Mouse (Mus musculus): ENCODE data around the gene Plcl2. TPM values are rescaled to one million over a fixed set of nuclear protein-coding genes. Genes with fewer than 3 reads are reported as not detected.

The Plcl2 gene
- polyA plus RNA-seq, 1 experiment from 2014 or later: 5.6 TPM

- Histone ChIP-seq H3K4me2 (replicated peaks; ENCODE audit: low read depth, low read length) (no peak overlapping the region), H3K27me3 (ENCODE audit: control insufficient read depth, insufficient read depth, low read length) (no peaks in the 10 kb centered on the region), H3K9me3 (ENCODE audit: control insufficient read depth, low read length) (no peaks in the 10 kb centered on the region), H3K4me1 (ENCODE audit: control insufficient read depth, insufficient read depth, low read length) (no peaks in the 10 kb centered on the region), H3K4me3 (ENCODE audit: low read length) (no peak overlapping the region), H3K9ac (ENCODE audit: low read depth, low read length) (no peak overlapping the region), H3K36me3 (ENCODE audit: control insufficient read depth, insufficient read depth, low read length) (no peaks in the 10 kb centered on the region), H3K27ac (ENCODE audit: low read depth, low read length) (no peak overlapping the region)
- WGBS: 77% methylated on average over 8 of the region's 8 CpGs
- no peak for ATAC-seq (ENCODE audit: low FRiP score, low TSS enrichment)
Observed at GRCm38 (mm10) chr17:50735955-50736533, 226.8 kb downstream of the Plcl2 start.

GRCm38 (mm10) chr17:50737068-50737467 is 227.9 kb downstream of the Plcl2 start:
- no peaks in the 10 kb centered on the region for H3K27me3 ChIP-seq (ENCODE audit: control insufficient read depth, insufficient read depth, low read length)
- no peak overlapping the region for H3K4me3 ChIP-seq (ENCODE audit: low read length)
- H3K9me3 ChIP-seq (ENCODE audit: control insufficient read depth, low read length): no peaks in the 10 kb centered on the region
- no peaks in the 10 kb centered on the region for H3K36me3 ChIP-seq (ENCODE audit: control insufficient read depth, insufficient read depth, low read length)
- H3K27ac ChIP-seq (ENCODE audit: low read depth, low read length): no peak overlapping the region
- no peak overlapping the region for H3K9ac ChIP-seq (ENCODE audit: low read depth, low read length)
- no peak for ATAC-seq (ENCODE audit: low FRiP score, low TSS enrichment)
- H3K4me2 ChIP-seq (replicated peaks; ENCODE audit: low read depth, low read length): no peak overlapping the region
- no peaks in the 10 kb centered on the region for H3K4me1 ChIP-seq (ENCODE audit: control insufficient read depth, insufficient read depth, low read length)
- WGBS: 65% methylated on average over 2 of the region's 2 CpGs

Other genes with a start within 250 kb of the Plcl2 start
- gene Dazl, start 215.8 kb upstream of the Plcl2 start, polyA plus RNA-seq (2014; fragmentation: Nextera tagmentation; extraction: Ambion mirVana): not detected in 2 replicates

Data from kidney, embryonic 14.5 days (tissue).